Mouse (Mus musculus) lung, postnatal 0 days (tissue): ENCODE results near the gene Hcfc2. TPM values are rescaled to one million over a fixed set of nuclear protein-coding genes. Genes with fewer than 3 reads are reported as not detected.
A peak's percentile ranks its signal among the peaks of the same experiment; 100 is the strongest.

Experiments
- ATAC-seq: fragments of 200-750 bp; cut with Nextera tagmentation; 2 replicates; pipeline ENCODE4 v1.8.0; 2017; ENCODE audit warnings: moderate library complexity
- DNase-seq: peaks from one replicate; pipeline ENCODE4 v3.0.0-alpha.2; 2016; ENCODE audit warnings: low spot score
- H3K27ac ChIP-seq: fragments of 300-500 bp; sonication (generic); 2 replicates; pipeline ENCODE4 v1.5.1; 2014; ENCODE audit warnings: antibody characterized with exemption, mild to moderate bottlenecking, low read length, mixed read lengths
- H3K27me3 ChIP-seq: fragments of 300-500 bp; sonication (generic); replicated peaks from 2 replicates; pipeline ENCODE4 v1.6.1; 2014; ENCODE audit warnings: low read length, mixed read lengths; ENCODE audit not compliant: insufficient read depth
- H3K36me3 ChIP-seq: fragments of 300-500 bp; sonication (generic); 2 replicates; pipeline ENCODE4 v1.6.1; 2014; ENCODE audit warnings: low read length, mixed read lengths; ENCODE audit not compliant: insufficient read depth
- H3K4me1 ChIP-seq: fragments of 300-500 bp; sonication (generic); 2 replicates; pipeline ENCODE4 v1.6.1; 2014; ENCODE audit warnings: antibody characterized with exemption, low read depth, low read length, mixed read lengths; ENCODE audit not compliant: insufficient read depth
- H3K4me2 ChIP-seq: fragments of 300-500 bp; sonication (generic); replicated peaks from 2 replicates; pipeline ENCODE4 v1.6.1; 2014; ENCODE audit warnings: low read depth, mild to moderate bottlenecking, low read length, moderate library complexity, mixed read lengths
- H3K4me3 ChIP-seq: fragments of 300-500 bp; sonication (generic); 2 replicates; pipeline ENCODE4 v1.5.1; 2014; ENCODE audit warnings: low read depth, low read length
- H3K9ac ChIP-seq: fragments of 300-500 bp; sonication (generic); replicated peaks from 2 replicates; pipeline ENCODE4 v1.6.1; 2014; ENCODE audit warnings: low read depth, mild to moderate bottlenecking
- H3K9me3 ChIP-seq: fragments of 300-500 bp; sonication (generic); 2 replicates; pipeline ENCODE4 v1.6.1; 2016; ENCODE audit warnings: low read length, mixed read lengths
- CTCF ChIP-seq: IDR thresholded peaks from 2 replicates; pipeline ENCODE4 v1.5.1; 2016; ENCODE audit warnings: antibody characterized with exemption, mild to moderate bottlenecking
- EP300 ChIP-seq: IDR thresholded peaks from 2 replicates; pipeline ENCODE4 v1.6.1; 2016; ENCODE audit warnings: antibody characterized with exemption, mild to moderate bottlenecking, control low read depth
- WGBS: fragments of 180-500 bp; shearing (Covaris S2); extraction: QIAGEN DNeasy Blood & Tissue Kit; methylation state at CpG from one replicate; pipeline ENCODE4 v1.1.7; 2014; 5-methylcytosine and 5-hydroxymethylcytosine counted together
- polyA plus RNA-seq: library from polyadenylated mRNA; unstranded; fragments of >200 nt; fragmentation: Nextera tagmentation; extraction: Ambion mirVana; gene quantifications from 2 replicates; pipeline ENCODE4 v1.2.1, GENCODE M21; 2015

Hcfc2 gene
- polyA plus RNA-seq, 1 experiment from 2014 or later: 20.9 TPM

DNA sequence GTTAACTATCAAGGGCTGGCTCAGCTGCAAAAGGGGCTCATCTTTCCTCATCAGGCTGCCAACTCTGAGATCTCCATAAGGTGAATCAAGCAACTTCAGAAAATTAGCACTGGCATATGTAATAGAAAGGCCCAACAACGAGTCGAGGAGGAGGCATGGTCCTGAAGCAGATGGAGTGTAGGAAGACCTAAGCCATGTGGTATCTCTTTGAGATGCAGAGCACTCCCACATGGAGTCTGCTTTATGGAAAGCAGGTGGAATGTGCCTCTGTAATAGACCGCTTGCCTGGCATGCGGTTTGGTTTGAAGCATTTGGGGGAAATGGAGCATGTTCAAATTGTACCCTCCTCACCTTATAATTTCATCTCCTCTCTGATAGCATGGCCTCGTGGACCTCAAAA is 15.2 kb upstream of the Hcfc2 start:
- Histone ChIP-seq H3K9me3 (no peaks in the 10 kb centered on the region), H3K27me3 (no peaks in the 10 kb centered on the region), H3K36me3 (no peaks in the 10 kb centered on the region), H3K9ac (no peak overlapping the region), H3K27ac (no peak overlapping the region), H3K4me1 (no peaks in the 10 kb centered on the region), H3K4me2 (no peak overlapping the region), H3K4me3 (no peak overlapping the region)
- DNase-seq: no peak
- TF ChIP-seq EP300: no peak
- TF ChIP-seq CTCF: no peak
- ATAC-seq: no peak
- WGBS: 89% methylated on average over 5 of the region's 5 CpGs

DNA sequence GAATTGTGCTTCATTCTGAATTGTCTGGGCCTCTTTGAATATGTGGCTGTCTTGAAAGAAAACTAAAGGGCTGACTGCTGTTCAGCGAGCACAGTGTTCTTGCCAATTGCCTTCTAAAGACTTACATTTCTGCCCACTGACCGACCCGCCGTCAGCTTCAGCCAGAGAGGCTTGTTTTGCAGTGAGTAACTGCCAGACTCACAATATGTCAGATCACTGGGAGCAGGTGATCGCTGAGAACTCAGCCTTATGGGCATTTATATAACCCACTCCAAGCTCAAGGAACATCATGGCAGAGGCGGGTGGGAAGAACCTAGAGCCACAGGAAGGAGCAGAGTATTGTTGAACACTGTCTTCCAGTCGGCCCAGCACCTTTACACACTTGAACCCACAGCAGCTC is 14.3 kb upstream of the Hcfc2 start:
- DNase-seq: no peak
- no peaks in the 10 kb centered on the region for H3K27me3 ChIP-seq
- H3K9me3 ChIP-seq: no peaks in the 10 kb centered on the region
- H3K36me3 ChIP-seq: no peaks in the 10 kb centered on the region
- H3K9ac ChIP-seq: no peak overlapping the region
- no peak overlapping the region for H3K27ac ChIP-seq
- TF ChIP-seq EP300: no peak
- TF ChIP-seq CTCF: no peak
- no peaks in the 10 kb centered on the region for H3K4me1 ChIP-seq
- H3K4me2 ChIP-seq: no peak overlapping the region
- no peak overlapping the region for H3K4me3 ChIP-seq
- WGBS: 85% methylated on average over 7 of the region's 7 CpGs
- no peak for ATAC-seq

DNA sequence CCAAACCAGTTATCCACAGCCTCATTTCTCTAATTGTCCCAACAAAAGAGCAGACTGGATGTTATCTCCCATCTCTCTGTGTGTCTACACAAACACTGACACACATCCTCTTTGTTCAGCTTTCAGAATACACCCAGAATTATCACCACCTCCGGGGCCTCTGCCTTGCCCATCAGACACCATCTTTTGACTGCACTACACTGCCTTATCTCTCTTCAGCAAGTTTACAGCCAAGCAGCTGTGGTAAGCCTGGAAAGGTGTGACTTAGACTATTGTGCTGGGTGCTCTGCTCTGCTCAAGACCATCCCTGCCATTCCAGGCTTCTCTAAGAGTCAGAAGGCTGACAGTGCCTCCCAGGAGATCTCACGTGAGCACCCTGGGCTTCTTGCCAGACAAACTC is 10.5 kb upstream of the Hcfc2 start:
- WGBS: 47% methylated on average over 2 of the region's 2 CpGs
- no peak overlapping the region for H3K27ac ChIP-seq
- no peaks in the 10 kb centered on the region for H3K9me3 ChIP-seq
- no peaks in the 10 kb centered on the region for H3K27me3 ChIP-seq
- DNase-seq: no peak
- TF ChIP-seq EP300 (no peak), CTCF (no peak)
- no peak overlapping the region for H3K9ac ChIP-seq
- no peak overlapping the region for H3K4me3 ChIP-seq
- no peak for ATAC-seq
- no peaks in the 10 kb centered on the region for H3K4me1 ChIP-seq
- no peaks in the 10 kb centered on the region for H3K36me3 ChIP-seq
- no peak overlapping the region for H3K4me2 ChIP-seq

DNA sequence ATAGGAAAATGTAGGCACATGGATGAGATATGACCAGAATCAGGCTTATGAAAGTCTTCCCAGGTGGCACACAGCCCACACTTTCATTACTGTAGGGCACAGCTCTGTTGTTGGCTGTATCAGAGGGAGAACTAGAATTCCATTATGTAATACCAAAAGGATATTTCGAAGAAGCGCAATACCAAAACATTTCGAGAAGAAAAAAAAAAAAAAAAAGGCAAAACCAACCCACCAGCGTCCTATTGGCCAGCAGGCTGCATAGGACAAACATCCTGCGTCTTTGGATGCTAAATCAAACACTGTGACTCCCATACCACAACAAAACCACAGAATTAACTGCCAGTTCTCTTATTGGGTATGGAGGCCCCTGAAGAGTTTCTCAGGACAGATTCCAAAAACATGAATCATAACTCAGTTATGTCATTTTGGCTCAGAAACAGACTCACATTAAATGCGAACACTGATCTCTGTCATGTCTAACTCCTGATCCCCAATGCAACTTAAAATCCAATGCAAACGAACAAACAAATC is 6.2 kb upstream of the Hcfc2 start:
- no peaks in the 10 kb centered on the region for H3K27me3 ChIP-seq
- no peak overlapping the region for H3K4me2 ChIP-seq
- no peak overlapping the region for H3K9ac ChIP-seq
- no peaks in the 10 kb centered on the region for H3K4me1 ChIP-seq
- no peaks in the 10 kb centered on the region for H3K36me3 ChIP-seq
- no peak overlapping the region for H3K4me3 ChIP-seq
- 0 out of 2 replicates have a peak overlapping the region, but pooled peaks have one; percentile 14 for H3K27ac ChIP-seq
- H3K9me3 ChIP-seq: no peaks in the 10 kb centered on the region
- ATAC-seq (peak; percentile 89), DNase-seq (peak; percentile 76)
- TF ChIP-seq EP300 (0 out of 2 replicates have a peak, but pooled peaks have one; percentile 36), CTCF (no peak)
- 38% methylated on average over 7 of the region's 7 CpGs for WGBS

DNA sequence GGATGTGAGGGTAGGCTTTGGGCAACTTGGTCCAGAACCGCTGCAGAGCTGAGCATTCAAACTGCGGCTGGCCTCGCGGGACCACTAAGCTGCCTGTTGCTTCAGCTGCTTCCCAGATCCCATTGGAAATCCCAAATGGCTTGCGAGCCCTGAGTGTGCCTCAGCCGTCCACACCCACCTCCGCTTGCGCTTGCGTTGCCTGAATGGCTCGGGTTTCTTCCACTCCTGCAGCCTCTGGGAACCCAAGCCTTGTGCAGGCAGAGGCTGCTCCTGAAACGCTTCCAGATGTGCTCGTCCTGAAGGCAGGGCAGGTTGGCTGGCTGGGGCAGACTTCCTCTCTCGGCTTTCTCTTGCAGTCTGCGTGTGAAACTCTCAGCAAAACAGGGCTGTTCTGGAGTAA is 5.5 kb upstream of the Hcfc2 start, which contains the start of gene Glt8d2:
Glt8d2 (minus strand) TSS at position 157 of the 400 bp plus-strand sequence.
- Histone ChIP-seq H3K27ac (0 out of 2 replicates have a peak within 1 kb of the TSS, but pooled peaks have one; percentile 14), H3K4me1 (no peaks in the 10 kb centered on the region), H3K4me2 (peak within 1 kb of the TSS; percentile 38), H3K27me3 (no peaks in the 10 kb centered on the region), H3K4me3 (no peak within 1 kb of the TSS), H3K9me3 (no peaks in the 10 kb centered on the region), H3K9ac (no peak within 1 kb of the TSS), H3K36me3 (no peaks in the 10 kb centered on the region)
- DNase-seq (peak; percentile 52), ATAC-seq (peak; percentile 65)
- WGBS: 3% methylated on average over 14 of the region's 14 CpGs
- no peak for TF ChIP-seq CTCF

DNA sequence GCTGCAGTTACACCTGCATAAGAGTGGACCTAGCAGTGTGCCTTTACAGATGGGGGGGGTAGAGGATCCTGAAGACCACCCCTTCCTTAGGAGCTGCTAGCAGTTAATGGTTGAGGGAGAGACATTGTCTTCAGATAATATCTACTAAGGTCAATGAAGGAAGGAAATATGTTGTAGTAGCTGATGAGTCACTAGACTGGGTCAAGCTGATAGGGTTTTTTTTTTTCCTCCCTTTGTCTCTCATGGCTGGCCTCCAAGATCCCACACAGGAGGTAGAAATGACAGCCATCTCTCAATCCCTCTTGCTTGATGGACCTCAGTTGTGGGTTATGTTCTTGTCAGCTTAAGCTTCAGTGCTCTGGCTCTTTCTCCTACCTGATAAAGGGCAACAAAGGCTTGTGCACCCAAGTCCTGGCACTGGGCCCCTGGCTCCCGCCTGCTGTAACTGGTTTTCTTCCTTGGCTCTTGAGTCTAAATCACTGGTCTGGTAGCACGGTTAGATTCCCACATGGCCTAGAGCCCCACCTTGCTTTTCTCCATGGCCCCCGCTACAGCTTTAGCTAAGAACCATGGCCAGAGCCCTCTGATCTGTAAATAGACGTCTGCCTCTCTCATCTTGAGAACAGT is 606 bp downstream of the Hcfc2 start:
- ATAC-seq: no peak
- H3K4me3 ChIP-seq: no peak overlapping the region
- H3K27ac ChIP-seq: no peak overlapping the region
- 52% methylated on average over 4 of the region's 4 CpGs for WGBS
- H3K9me3 ChIP-seq: no peaks in the 10 kb centered on the region
- no peak for TF ChIP-seq CTCF
- peak; percentile 79 for TF ChIP-seq EP300
- H3K9ac ChIP-seq: no peak overlapping the region
- no peaks in the 10 kb centered on the region for H3K27me3 ChIP-seq
- H3K36me3 ChIP-seq: no peaks in the 10 kb centered on the region
- peak; percentile 48 for DNase-seq
- peaks cover 2% of the 10 kb centered on the region; the same call in 1 of the 2 replicates for H3K4me1 ChIP-seq
- no peak overlapping the region for H3K4me2 ChIP-seq
